Mouse (Mus musculus) cerebellum, postnatal 10 days (tissue): ENCODE data around the gene Nav2.

Experiments
- DNase-seq, 2 experiments: peaks; one replicate each; pipeline ENCODE4 v3.0.0; 2021; ENCODE audit warnings: mixed read lengths in 2 of 2

Gene Nav2

GRCm38 (mm10) chr7:49213011-49213410 is 304.5 kb downstream of the Nav2 start:
- DNase-seq = peak; percentile 81 to 83

GRCm38 (mm10) chr7:49217786-49218185 is 309.3 kb downstream of the Nav2 start:
- no peak for DNase-seq

- no peak for DNase-seq
Observed at GRCm38 (mm10) chr7:49225741-49226140, 317.2 kb downstream of the Nav2 start.

GRCm38 (mm10) chr7:49232969-49233368 is 324.5 kb downstream of the Nav2 start:
- no peak for DNase-seq

DNA sequence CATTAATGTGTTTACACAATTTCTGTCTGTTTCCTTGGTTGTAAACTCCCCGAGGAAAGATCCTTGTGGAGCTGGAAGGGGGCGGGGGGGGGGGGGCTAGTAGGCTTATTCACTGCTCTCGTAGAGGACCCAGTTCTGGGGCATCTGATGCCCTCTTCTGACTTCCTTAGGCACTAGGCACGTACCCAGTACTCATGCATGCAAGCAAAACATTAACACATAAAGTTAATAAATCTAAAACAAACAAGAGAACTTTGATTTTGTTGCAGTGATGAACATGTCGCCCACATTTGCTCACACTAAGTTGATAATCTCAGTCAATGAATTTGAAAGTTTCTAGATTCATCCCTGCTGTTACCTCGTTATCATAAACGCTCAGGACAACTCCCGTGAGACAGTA is 325.8 kb downstream of the Nav2 start:
- DNase-seq = no peak

GRCm38 (mm10) chr7:49235271-49235681 is 326.8 kb downstream of the Nav2 start:
- DNase-seq = no peak

- DNase-seq = no peak
Observed at GRCm38 (mm10) chr7:49235821-49236220, 327.3 kb downstream of the Nav2 start.

DNA sequence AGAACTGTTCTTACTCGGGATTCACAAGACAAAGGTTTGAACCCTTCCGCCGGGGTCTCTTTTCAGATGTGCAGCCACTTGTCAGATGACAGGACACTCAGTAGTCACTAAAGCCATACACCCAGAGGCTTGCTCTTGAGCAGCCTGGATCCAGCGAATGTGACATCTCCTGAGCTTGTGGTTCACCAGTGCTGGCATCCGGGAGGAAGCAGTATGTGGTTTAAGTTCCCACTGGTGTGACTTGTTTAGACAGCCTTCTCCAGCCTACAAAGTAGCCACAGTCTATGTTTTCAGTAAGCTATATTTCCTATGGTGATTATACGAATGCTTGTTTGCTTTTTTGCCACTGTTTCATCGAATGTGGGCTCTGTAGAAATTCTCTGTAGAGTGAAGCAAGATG is 331.9 kb downstream of the Nav2 start:
- no peak for DNase-seq

DNA sequence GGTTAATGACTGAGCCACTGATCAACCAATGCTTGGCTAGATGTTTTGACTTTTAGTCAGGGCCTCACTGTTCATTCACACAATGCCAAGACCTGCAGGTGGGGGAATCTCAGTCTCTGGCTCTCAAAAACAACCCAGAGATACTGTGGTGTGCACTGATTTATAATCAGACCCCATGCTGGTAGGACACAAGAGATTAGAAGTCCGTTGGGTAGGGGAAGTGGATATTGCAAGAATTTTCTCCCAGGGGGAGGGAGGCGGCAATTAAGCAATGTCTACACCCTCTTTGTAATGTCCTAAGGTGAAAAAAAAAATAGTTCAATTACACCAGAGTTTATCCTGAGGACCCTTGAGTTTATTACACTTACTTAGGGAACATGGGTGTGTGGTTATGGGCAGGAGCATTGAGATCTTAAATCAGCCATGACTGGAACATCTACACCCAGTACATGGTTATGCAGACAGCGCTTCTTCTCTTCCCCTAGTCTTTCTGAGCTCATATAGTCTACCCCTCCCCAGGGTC is 332.8 kb downstream of the Nav2 start:
- no peak for DNase-seq

DNA sequence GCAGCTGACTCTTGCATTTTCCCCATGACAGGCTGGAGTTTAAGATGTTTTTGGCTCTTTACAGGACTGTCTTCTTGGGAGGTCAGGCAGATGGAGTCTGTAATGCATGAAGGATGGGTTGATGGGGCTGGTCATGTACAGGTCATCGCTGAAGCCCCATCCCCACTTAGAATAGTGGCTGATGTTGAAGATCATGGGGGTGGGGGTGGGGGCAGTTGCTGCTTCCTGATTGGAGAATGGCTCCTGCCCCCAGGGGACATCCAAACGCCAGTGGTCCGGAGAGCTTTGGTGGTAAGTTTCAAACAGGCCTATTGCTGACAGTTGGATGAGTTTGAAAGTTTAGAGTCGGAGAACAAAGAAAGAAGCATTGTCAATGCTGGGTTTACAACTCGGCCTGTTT is 333.7 kb downstream of the Nav2 start:
- no peak for DNase-seq

GRCm38 (mm10) chr7:49243079-49243478 is 334.6 kb downstream of the Nav2 start:
- no peak for DNase-seq

DNA sequence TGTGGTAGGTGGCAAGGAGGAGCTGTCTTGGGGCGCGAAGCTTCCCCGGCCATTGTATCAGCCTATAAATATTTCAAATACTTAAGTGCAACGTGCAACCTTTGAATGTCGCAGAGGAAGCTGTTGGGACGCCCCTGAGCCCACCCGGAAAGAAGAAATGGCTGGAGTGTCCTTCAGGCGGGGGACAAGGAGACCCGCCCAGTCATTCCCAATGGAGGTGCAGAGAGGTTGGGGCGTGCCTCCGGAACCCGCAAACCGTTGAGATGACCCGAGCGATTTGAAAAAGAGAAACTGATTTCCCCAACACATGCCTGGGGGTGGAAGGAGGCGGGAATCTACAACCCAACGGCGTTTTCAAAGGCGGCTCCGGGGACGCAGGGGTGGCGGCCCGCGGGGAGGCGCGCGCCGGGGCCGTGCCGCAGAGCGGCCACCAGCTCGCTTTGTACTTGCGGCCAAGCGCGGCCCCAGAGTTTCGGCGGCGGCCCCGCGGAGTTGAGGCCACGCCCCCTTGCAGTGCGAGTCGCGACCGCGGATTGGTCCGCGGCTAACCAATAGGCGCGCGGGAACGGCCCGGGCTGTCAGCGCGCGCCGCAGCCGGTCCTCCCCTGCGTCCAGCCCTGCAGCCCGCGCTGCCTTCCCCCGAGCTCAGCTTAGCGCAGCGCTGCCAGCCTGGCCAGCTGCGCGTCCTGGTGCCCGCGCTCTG is 337.2 kb downstream of the Nav2 start:
- peak; percentile 96 to 97 for DNase-seq

- no peak for DNase-seq
Observed at GRCm38 (mm10) chr7:49246240-49246578, 337.7 kb downstream of the Nav2 start.

DNA sequence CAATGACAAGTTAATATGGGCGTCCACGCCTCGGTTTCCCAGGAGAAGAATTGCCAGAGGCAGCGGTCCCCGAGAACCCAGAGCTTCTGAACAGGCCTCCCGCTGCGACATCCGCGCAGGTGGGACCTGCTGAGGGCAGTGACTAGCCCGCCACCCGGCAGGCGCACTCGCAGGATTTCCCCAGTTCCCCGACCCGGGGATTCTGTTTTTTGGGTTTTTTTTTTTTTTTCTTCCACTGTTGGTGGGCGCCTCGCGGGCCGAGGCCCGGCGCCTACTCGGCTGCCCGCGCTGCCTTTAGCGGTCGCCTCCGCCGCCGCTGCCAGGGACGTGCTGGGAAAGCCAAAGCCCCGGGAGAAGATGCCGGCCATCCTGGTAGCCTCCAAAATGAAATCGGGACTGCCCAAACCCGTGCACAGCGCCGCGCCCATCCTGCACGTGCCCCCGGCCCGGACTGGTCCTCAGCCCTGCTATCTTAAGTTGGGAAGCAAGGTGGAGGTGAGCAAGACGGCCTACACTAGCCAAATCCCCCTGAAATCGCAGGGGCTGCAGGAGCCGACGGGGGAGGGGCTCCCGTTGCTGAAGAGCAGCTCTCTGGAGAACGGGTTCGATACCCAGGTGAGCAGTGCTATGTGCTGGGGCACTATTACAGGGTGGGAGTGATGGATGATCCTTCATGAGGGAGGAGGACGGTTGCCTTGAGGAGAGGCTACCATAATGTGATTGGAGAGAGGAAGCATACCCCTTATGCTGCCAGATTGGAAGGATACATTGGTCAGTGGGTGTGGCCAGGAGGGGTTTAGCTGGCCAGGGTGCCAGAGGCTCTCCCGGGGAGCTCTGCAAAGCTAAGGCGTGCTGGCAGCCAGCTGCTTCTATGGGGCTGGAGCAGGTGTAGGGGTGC is 338.3 kb downstream of the Nav2 start:
- DNase-seq = peak; percentile 69 to 70

GRCm38 (mm10) chr7:49247744-49248331 is 339.3 kb downstream of the Nav2 start:
- DNase-seq = peak; percentile 87 to 89

DNA sequence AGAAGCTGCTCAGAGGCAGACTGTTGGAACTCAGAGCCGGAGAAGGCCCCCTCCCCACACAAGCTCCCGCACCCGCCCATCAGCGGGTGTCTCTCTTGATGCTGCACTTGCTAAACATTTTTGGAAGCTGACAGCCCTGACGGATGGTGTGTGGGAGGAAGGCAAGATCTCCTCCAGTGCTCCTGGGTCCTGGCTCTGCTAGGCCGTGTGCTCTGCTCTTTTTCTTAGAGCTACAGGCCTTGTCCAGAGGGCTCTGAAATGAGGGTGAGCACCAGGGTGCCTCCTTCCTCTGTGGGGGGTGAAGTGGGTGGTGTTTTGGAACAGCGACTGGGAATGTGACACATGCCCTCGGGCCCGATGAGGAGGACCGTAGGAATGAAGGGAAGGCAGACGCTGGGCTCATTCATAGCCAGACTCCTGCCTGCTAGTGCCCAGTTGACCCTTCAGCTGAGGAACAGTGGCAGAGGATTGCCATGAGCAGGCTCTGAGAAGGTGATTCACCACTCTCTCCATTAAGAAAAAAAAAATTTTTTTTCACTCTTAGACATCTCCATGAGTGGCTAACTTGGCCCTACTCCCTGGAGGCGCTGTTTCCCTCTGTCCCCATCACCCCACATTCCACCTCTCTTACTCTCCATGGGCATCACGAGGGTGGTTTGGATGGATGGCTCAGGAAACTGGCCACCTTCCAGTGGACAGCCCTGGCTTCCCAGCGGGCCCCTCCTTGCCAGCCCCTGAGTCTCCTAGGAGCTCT is 340.0 kb downstream of the Nav2 start:
- DNase-seq = peak; percentile 63 to 69

DNA sequence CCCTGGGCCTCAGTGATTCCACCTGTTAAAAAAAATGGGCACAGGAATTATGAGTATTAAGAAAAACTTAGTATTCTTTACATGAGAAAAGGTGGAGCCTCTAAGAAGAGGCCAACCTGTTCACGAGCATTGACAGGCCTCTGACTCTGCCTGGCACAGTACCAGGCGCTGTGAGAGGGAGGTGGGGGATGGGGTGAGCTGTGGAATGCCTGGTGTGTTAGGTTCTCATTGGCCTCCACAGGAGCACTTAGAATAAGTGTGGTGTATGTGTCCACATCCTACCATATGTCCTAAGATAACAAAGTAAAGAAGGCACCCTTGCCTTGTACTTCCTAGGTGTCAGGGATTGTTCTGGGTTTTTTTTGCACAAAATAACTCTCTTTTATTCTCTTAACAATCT is 340.9 kb downstream of the Nav2 start:
- DNase-seq = peak; percentile 52 to 57

GRCm38 (mm10) chr7:49249996-49250395 is 341.5 kb downstream of the Nav2 start:
- peak; percentile 94 to 95 for DNase-seq

- peak in 1 of 2 experiments; percentile 30 for DNase-seq
Observed at GRCm38 (mm10) chr7:49250581-49251307, 342.2 kb downstream of the Nav2 start.

DNA sequence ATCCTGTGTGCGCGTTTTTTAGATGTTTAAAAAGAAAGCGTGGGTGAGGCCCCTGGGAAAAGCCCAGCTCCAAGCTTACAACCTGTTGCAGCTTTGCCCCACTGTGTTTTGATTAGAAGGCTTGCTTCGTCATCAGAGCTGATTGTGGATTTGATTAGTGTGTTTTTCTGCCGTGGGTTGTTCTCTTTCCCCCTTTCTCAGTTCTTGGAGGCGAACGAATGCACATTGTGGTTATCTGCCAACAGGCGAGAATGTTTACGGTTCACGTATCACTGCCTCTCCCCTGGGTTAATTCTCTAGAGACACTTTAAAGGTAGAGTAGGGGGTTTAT is 342.8 kb downstream of the Nav2 start:
- DNase-seq = peak in 1 of 2 experiments; percentile 6

DNA sequence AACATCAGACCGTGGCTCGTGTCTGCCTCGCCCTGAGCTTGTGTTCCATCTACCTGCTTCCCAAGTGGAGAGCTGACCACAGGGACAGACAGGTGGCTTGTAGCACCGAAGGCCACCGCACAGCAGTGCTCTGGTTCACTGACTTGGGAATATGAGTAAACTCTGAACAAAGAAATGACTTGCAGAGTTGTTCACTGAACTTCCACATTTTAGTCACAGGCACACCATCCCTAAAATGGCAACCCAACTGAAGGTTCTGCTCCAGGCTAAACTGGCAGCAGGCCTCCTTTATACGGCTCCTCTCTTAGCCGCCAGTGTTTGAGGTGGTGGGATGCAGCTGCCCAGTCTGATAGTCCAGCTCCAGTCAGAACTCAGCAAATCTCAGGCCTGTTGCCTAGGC is 343.9 kb downstream of the Nav2 start:
- DNase-seq = peak in 1 of 2 experiments; percentile 6

GRCm38 (mm10) chr7:49252902-49253301 is 344.4 kb downstream of the Nav2 start:
- DNase-seq = peak in 1 of 2 experiments; percentile 10
